In genomic region chr15:77590881-77591280, GRCm38 (mm10) we compare ENCODE assay signal across 36 mouse cellular contexts. TPM values are rescaled to one million over a fixed set of nuclear protein-coding genes. Genes with fewer than 3 reads are reported as not detected.
A peak's percentile ranks its signal among the peaks of the same experiment; 100 is the strongest.
DNase-seq lines count a peak whose midpoint lies in the region; ATAC-seq and TF ChIP-seq lines count a peak whose summit lies in the region.
"Had no signal": no experiment of that assay in that cellular context is flagged by ENCODE, and none has a peak within 500 bp of the region (broad histone marks: within the 10 kb centered on the region; RNA-seq: fewer than 3 reads in every experiment).

No protein-coding gene starts in this region.

- no peaks in the 10 kb centered on the region for H3K4me1 ChIP-seq in kidney, embryonic 14.5 days (ENCODE audit: control insufficient read depth, insufficient read depth, low read length)
- H3K4me1 ChIP-seq in intestine, postnatal 0 days (replicated peaks; ENCODE audit: control insufficient read depth, insufficient read depth, low read length) = no peaks in the 10 kb centered on the region
- H3K4me1 ChIP-seq: liver, embryonic 12.5 days had no signal

- no peak overlapping the region for H3K4me2 ChIP-seq in kidney, embryonic 14.5 days (replicated peaks; ENCODE audit: low read depth, low read length)
- H3K4me2 ChIP-seq in intestine, postnatal 0 days (replicated peaks; ENCODE audit: low read depth) = no peak overlapping the region
- H3K4me2 ChIP-seq: heart, embryonic 13.5 days; hindbrain, embryonic 14.5 days; liver, embryonic 12.5 days had no signal

- no peaks in the 10 kb centered on the region for H3K27me3 ChIP-seq in kidney, embryonic 14.5 days (ENCODE audit: control insufficient read depth, insufficient read depth, low read length)
- no peaks in the 10 kb centered on the region for H3K27me3 ChIP-seq in intestine, postnatal 0 days (replicated peaks; ENCODE audit: control insufficient read depth, insufficient read depth, low read length)
- H3K27me3 ChIP-seq: heart, embryonic 13.5 days; liver, embryonic 12.5 days had no signal

- TF ChIP-seq CTCF in intestine, postnatal 0 days (IDR thresholded peaks at IDR 0.05; ENCODE audit: low read depth) = no peak

- 71% methylated on average over 2 of the region's 2 CpGs for WGBS in kidney, embryonic 14.5 days
- 41% methylated on average over 2 of the region's 2 CpGs for WGBS in intestine, postnatal 0 days

- no peak overlapping the region for H3K4me3 ChIP-seq in kidney, embryonic 14.5 days (ENCODE audit: low read length)
- H3K4me3 ChIP-seq in intestine, postnatal 0 days (ENCODE audit: low read depth, low read length) = no peak overlapping the region
- H3K4me3 ChIP-seq: gastrocnemius, adult 2 months; heart, adult 2 months; heart, embryonic 13.5 days; liver, embryonic 12.5 days had no signal

- H3K9ac ChIP-seq in kidney, embryonic 14.5 days (ENCODE audit: low read depth, low read length) = no peak overlapping the region
- H3K9ac ChIP-seq in intestine, postnatal 0 days (ENCODE audit: low read depth, low read length) = no peak overlapping the region
- H3K9ac ChIP-seq: heart, embryonic 13.5 days; hindbrain, embryonic 14.5 days; liver, embryonic 12.5 days; liver, postnatal 0 days had no signal

- ATAC-seq in kidney, embryonic 14.5 days (ENCODE audit: low FRiP score, low TSS enrichment) = no peak
- peak; percentile 22; the same call in 1 of the 2 replicates for ATAC-seq in intestine, postnatal 0 days
- ATAC-seq in megakaryocyte progenitor cell, adult 5-6 weeks (replicated peaks; ENCODE audit: poor library complexity) = no peak
- no peak for ATAC-seq in monocyte, adult 5-6 weeks (replicated peaks; ENCODE audit: insufficient number of reproducible peaks, low FRiP score, low TSS enrichment, poor library complexity, severe bottlenecking)
- ATAC-seq: forebrain, embryonic 14.5 days; liver, embryonic 12.5 days; liver, postnatal 0 days; lung, postnatal 0 days had no signal

- peak; percentile 27 for DNase-seq in kidney, adult 11 months
- peak; percentile 46 for DNase-seq in R1 (ENCODE audit: low read depth, low spot score)
- peak; percentile 51 for DNase-seq in kidney, postnatal 14 days
- DNase-seq: adrenal gland, adult 8-10 months; cerebellum, adult 8-10 months; cerebellum, postnatal 25 days; gastrocnemius, adult 2 months; gastrocnemius, postnatal 36 days; heart, adult 2 months; heart, postnatal 10 days; left cerebral cortex, postnatal 4 days; liver, postnatal 0 days; midbrain, embryonic 14.5 days; spleen, adult 18-20 months; thymus, adult 18-20 months; thymus, postnatal 25 days had no signal

- no peak overlapping the region for H3K27ac ChIP-seq in kidney, embryonic 14.5 days (ENCODE audit: low read depth, low read length)
- no peak overlapping the region for H3K27ac ChIP-seq in intestine, postnatal 0 days (ENCODE audit: low read depth, low read length)
- H3K27ac ChIP-seq: gastrocnemius, adult 2 months; heart, adult 2 months; heart, embryonic 13.5 days; hindbrain, embryonic 14.5 days; liver, embryonic 12.5 days; macrophage had no signal

- H3K36me3 ChIP-seq in kidney, embryonic 14.5 days (ENCODE audit: control insufficient read depth, insufficient read depth, low read length) = no peaks in the 10 kb centered on the region
- H3K36me3 ChIP-seq in intestine, postnatal 0 days (ENCODE audit: control insufficient read depth, insufficient read depth) = no peaks in the 10 kb centered on the region; the same call in 1 of the 2 replicates
- H3K36me3 ChIP-seq: heart, embryonic 13.5 days; liver, embryonic 12.5 days had no signal

- H3K9me3 ChIP-seq in kidney, embryonic 14.5 days (ENCODE audit: control insufficient read depth, low read length) = no peaks in the 10 kb centered on the region
- no peaks in the 10 kb centered on the region for H3K9me3 ChIP-seq in intestine, postnatal 0 days (ENCODE audit: control insufficient read depth)
- H3K9me3 ChIP-seq: heart, embryonic 13.5 days; liver, embryonic 12.5 days had no signal

RNA-seq across cellular contexts. Expression of gene Apol10b, which starts 5.0 kb away (rescaled TPM):
- polyA plus RNA-seq in kidney, embryonic 14.5 days (2014; fragmentation: Nextera tagmentation; extraction: Ambion mirVana) = 0.09 and 0.18 TPM in 2 replicates
- 0.61 and 0.69 TPM in 2 replicates for polyA plus RNA-seq in intestine, postnatal 0 days (2015; fragmentation: Nextera tagmentation; extraction: Ambion mirVana)
- total RNA-seq in megakaryocyte progenitor cell, adult 5-6 weeks (2015) = not detected in 2 replicates
- not detected in 2 replicates for total RNA-seq in megakaryocyte progenitor cell, adult 5-6 weeks (2017)
- not detected in 3 replicates for total RNA-seq in monocyte, adult 5-6 weeks (2017)
- total RNA-seq: hematopoietic stem cell, adult 5-6 weeks; left cerebral cortex, postnatal 4 days; neutrophil, adult 5-6 weeks had no signal
- polyA plus RNA-seq: embryonic facial prominence, embryonic 11.5 days; forebrain, embryonic 14.5 days; heart, embryonic 13.5 days; hindbrain, embryonic 14.5 days; liver, embryonic 12.5 days; liver, postnatal 0 days; neural tube, embryonic 11.5 days had no signal

RNA-seq across cellular contexts. Expression of gene Gm36245, which starts 8.2 kb away (rescaled TPM):
- not detected in 2 replicates for polyA plus RNA-seq in kidney, embryonic 14.5 days (2014; fragmentation: Nextera tagmentation; extraction: Ambion mirVana)
- not detected in 2 replicates for polyA plus RNA-seq in intestine, postnatal 0 days (2015; fragmentation: Nextera tagmentation; extraction: Ambion mirVana)
- total RNA-seq in megakaryocyte progenitor cell, adult 5-6 weeks (2015) = not detected in 2 replicates
- not detected in 2 replicates for total RNA-seq in megakaryocyte progenitor cell, adult 5-6 weeks (2017)
- total RNA-seq in monocyte, adult 5-6 weeks (2017) = not detected in 3 replicates
- total RNA-seq: adrenal gland, adult 8-10 months; adrenal gland, postnatal 4 days; gastrocnemius, adult 2 months; gastrocnemius, postnatal 36 days; heart, adult 2 months; heart, postnatal 10 days; hematopoietic stem cell, adult 5-6 weeks; layer of hippocampus, adult 8-10 months; layer of hippocampus, postnatal 25 days; left cerebral cortex, adult 8-10 months; left cerebral cortex, postnatal 4 days; neutrophil, adult 5-6 weeks had no signal
- polyA plus RNA-seq: embryonic facial prominence, embryonic 11.5 days; forebrain, embryonic 14.5 days; heart, embryonic 13.5 days; hindbrain, embryonic 14.5 days; limb, embryonic 14.5 days; liver, embryonic 12.5 days; liver, postnatal 0 days; lung, postnatal 0 days; macrophage; midbrain, embryonic 14.5 days; neural tube, embryonic 11.5 days; stomach, embryonic 16.5 days had no signal

RNA-seq across cellular contexts. Expression of gene 1700025B11Rik, which starts 29.2 kb away (rescaled TPM):
- polyA plus RNA-seq in kidney, embryonic 14.5 days (2014; fragmentation: Nextera tagmentation; extraction: Ambion mirVana) = not detected in 2 replicates
- polyA plus RNA-seq in intestine, postnatal 0 days (2015; fragmentation: Nextera tagmentation; extraction: Ambion mirVana) = not detected in 2 replicates
- total RNA-seq in megakaryocyte progenitor cell, adult 5-6 weeks (2015) = not detected in 2 replicates
- not detected in 2 replicates for total RNA-seq in megakaryocyte progenitor cell, adult 5-6 weeks (2017)
- total RNA-seq in monocyte, adult 5-6 weeks (2017) = not detected in 3 replicates
- total RNA-seq: adrenal gland, adult 8-10 months; adrenal gland, postnatal 4 days; gastrocnemius, adult 2 months; gastrocnemius, postnatal 36 days; heart, adult 2 months; heart, postnatal 10 days; hematopoietic stem cell, adult 5-6 weeks; layer of hippocampus, adult 8-10 months; layer of hippocampus, postnatal 25 days; left cerebral cortex, adult 8-10 months; left cerebral cortex, postnatal 4 days; neutrophil, adult 5-6 weeks had no signal
- polyA plus RNA-seq: embryonic facial prominence, embryonic 11.5 days; forebrain, embryonic 14.5 days; heart, adult 2 months; heart, embryonic 13.5 days; hindbrain, embryonic 14.5 days; limb, embryonic 14.5 days; liver, embryonic 12.5 days; liver, postnatal 0 days; lung, postnatal 0 days; macrophage; midbrain, embryonic 14.5 days; neural tube, embryonic 11.5 days; stomach, embryonic 16.5 days had no signal

RNA-seq across cellular contexts. Expression of gene Apol11b, which starts 52.2 kb away (rescaled TPM):
- polyA plus RNA-seq in kidney, embryonic 14.5 days (2014; fragmentation: Nextera tagmentation; extraction: Ambion mirVana) = not detected in 2 replicates
- polyA plus RNA-seq in intestine, postnatal 0 days (2015; fragmentation: Nextera tagmentation; extraction: Ambion mirVana) = not detected in 2 replicates
- total RNA-seq in megakaryocyte progenitor cell, adult 5-6 weeks (2015) = not detected in 2 replicates
- total RNA-seq in megakaryocyte progenitor cell, adult 5-6 weeks (2017) = not detected in 2 replicates
- total RNA-seq in monocyte, adult 5-6 weeks (2017) = 1.4 to 17.2 TPM (median 11.4 TPM) in 3 replicates
- total RNA-seq: gastrocnemius, postnatal 36 days; layer of hippocampus, postnatal 25 days; left cerebral cortex, postnatal 4 days had no signal
- polyA plus RNA-seq: embryonic facial prominence, embryonic 11.5 days; forebrain, embryonic 14.5 days; hindbrain, embryonic 14.5 days; limb, embryonic 14.5 days; macrophage; midbrain, embryonic 14.5 days; neural tube, embryonic 11.5 days had no signal

RNA-seq across cellular contexts. Expression of gene Apol7c, which starts 57.8 kb away (rescaled TPM):
- polyA plus RNA-seq in kidney, embryonic 14.5 days (2014; fragmentation: Nextera tagmentation; extraction: Ambion mirVana) = not detected in 2 replicates
- polyA plus RNA-seq in intestine, postnatal 0 days (2015; fragmentation: Nextera tagmentation; extraction: Ambion mirVana) = 18.8 and 23.9 TPM in 2 replicates
- not detected in 2 replicates for total RNA-seq in megakaryocyte progenitor cell, adult 5-6 weeks (2015)
- total RNA-seq in megakaryocyte progenitor cell, adult 5-6 weeks (2017) = not detected in 2 replicates
- total RNA-seq in monocyte, adult 5-6 weeks (2017) = 0.78 to 2.2 TPM in 2 of 3 replicates, not detected in the other
- total RNA-seq: adrenal gland, postnatal 4 days; gastrocnemius, adult 2 months; gastrocnemius, postnatal 36 days; heart, adult 2 months; heart, postnatal 10 days; hematopoietic stem cell, adult 5-6 weeks; layer of hippocampus, adult 8-10 months; layer of hippocampus, postnatal 25 days; left cerebral cortex, adult 8-10 months; left cerebral cortex, postnatal 4 days; neutrophil, adult 5-6 weeks had no signal
- polyA plus RNA-seq: embryonic facial prominence, embryonic 11.5 days; forebrain, embryonic 14.5 days; heart, adult 2 months; hindbrain, embryonic 14.5 days; liver, embryonic 12.5 days; liver, postnatal 0 days; midbrain, embryonic 14.5 days; neural tube, embryonic 11.5 days had no signal
